Mouse (Mus musculus): ENCODE measurements at regions not wholly inside any gene's neighbourhood (a gene's known extent, or its start where the extent isn't known, plus 50 kb on each side); places are given as distances from the start of the nearest gene placed in this dataset.
"Not testable (repeated sequence)": the region's sequence is repeated elsewhere in the genome, so short reads cannot be mapped to it uniquely, and the experiment has no call there.

- DNase-seq (ENCODE audit: low spot score in 2 of 2), result no peak
Measured at GRCm38 (mm10) chr11:93655602-93656239, 229.8 kb downstream of the Utp18 start.

- DNase-seq (ENCODE audit: low spot score in 2 of 2), result no peak
Measured at GRCm38 (mm10) chr11:93653401-93653800, 232.2 kb downstream of the Utp18 start.

GRCm38 (mm10) chr11:93651966-93652365 is 233.6 kb downstream of the Utp18 start:
- DNase-seq (ENCODE audit: low spot score in 2 of 2), result not testable (repeated sequence)

All from layer of hippocampus, postnatal 10 days (tissue).